Mouse (Mus musculus) stomach, postnatal 0 days (tissue): ENCODE data around the gene Cfap46.

ENCODE experiments used
- CTCF ChIP-seq: IDR thresholded peaks from 2 replicates; pipeline ENCODE4 v1.5.1; 2016; ENCODE audit warnings: antibody characterized with exemption, low read depth, mild to moderate bottlenecking, moderate library complexity
- EP300 ChIP-seq: optimal IDR thresholded peaks from 2 replicates; pipeline ENCODE3; 2016; ENCODE audit warnings: antibody characterized with exemption

GRCm38 (mm10) chr7:139723986-139724385 is 40.4 kb upstream of the Cfap46 start:
- TF ChIP-seq CTCF (no peak), EP300 (no peak)
